Mouse (Mus musculus) urinary bladder, adult 2 months (tissue): ENCODE results near the gene Tbx1. TPM values are rescaled to one million over a fixed set of nuclear protein-coding genes. Genes with fewer than 3 reads are reported as not detected.

Source experiments
- DNase-seq: peaks from one replicate; pipeline ENCODE4 v3.0.0; 2022; ENCODE audit warnings: low spot score
- polyA plus RNA-seq: library from polyadenylated mRNA; depleted of rRNA; stranded (reverse); fragments of >200 nt; gene quantifications from 2 replicates; pipeline ENCODE4 v1.2.3, GENCODE M21; 2012

Gene Tbx1
- polyA plus RNA-seq, 1 experiment = 2.0 TPM

DNA sequence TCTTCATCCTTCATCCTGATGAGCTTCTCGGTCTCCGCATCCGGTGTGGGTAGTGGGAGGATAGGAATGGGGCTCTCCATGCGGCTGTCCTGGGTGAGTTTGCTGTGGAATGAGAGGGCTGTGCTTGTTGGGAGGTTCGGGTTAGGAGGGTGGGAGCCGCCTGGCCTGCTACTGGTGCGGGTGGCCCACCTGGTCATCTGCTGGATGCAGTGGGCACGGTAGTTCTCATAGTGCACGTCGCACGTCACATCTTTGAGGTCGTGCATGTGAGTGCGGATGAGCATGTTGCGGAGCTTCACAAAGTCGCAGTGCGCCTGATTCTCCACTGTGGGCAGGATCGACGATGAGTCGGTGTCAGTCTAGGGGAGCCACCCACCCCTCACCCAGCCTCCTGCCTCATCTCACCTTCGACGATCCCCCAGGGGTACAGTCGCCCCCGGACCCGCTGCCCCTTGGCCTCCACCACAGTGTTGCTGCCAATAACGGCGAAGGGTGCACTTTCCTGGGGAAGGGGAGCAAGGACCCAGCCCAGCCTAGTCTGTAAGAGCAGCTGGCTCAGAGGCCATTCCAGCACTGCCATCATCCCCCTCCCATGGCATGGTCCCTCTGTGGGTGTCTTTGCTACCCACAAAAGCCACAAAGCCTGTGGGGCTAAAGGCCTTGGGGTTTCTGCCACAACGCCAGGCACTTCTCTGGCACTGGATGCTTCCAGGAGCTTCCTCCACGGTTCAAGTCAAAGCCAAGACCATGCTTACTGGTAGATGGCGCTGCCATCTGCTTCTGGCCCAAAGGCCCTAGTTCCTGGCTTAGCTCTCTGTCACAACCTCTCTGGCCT is 32.7 kb upstream of the Tbx1 start:
- DNase-seq = no peak

DNA sequence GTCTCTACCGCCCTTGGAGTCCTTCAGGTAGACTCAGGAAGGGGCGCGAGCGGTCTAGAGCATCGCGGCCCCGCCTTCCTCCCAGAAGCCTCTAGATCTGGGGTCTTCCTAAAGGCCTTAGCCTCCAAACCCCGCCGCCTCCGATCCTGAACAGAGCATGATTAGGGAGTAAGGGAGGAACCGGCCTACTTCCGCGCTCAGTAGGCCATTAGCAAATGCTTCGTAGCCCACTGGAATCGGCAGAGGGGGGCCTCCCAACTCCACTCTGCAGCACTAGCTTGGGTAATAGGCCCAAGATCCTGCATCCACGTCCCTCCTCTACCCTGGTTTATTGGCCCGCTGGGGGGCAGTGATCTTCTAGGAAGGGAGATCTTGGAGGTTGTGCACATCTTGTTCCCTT is 31.5 kb upstream of the Tbx1 start, which contains the start of gene Gp1bb:
TSS of gene Gp1bb (minus strand) at position 385 of the 400 bp plus-strand sequence.
- no peak for DNase-seq

DNA sequence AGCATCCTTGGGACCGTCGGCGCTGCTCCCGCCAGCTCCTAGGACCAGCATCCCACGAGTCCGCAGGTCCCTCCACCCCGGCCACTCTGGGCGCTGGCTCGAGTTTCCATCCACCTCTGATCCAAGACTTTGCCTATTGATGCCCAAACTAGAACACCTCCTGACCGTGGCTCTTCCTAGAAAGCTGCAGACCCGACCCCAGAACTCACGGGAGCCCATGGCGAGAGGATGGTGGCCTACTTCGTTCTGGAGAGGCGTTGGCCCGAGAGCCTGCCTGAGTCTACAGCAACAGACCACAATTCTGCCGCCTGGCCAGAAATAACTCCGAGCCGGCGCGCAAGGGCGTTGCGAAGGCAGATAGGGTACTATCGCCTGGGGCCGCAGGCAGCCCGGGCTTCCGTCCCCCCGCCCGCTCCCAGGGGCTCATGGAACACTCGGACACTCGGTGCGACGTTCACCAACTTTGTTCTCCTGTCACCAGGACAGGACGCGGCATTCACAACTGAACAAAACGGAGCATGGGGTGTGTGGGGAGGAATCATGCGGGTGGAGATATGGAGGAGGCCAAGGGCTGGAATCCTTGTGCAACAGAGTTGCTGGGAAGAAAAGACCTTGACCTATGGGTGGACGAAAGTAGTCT is 31.0 kb upstream of the Tbx1 start:
- DNase-seq = no peak

DNA sequence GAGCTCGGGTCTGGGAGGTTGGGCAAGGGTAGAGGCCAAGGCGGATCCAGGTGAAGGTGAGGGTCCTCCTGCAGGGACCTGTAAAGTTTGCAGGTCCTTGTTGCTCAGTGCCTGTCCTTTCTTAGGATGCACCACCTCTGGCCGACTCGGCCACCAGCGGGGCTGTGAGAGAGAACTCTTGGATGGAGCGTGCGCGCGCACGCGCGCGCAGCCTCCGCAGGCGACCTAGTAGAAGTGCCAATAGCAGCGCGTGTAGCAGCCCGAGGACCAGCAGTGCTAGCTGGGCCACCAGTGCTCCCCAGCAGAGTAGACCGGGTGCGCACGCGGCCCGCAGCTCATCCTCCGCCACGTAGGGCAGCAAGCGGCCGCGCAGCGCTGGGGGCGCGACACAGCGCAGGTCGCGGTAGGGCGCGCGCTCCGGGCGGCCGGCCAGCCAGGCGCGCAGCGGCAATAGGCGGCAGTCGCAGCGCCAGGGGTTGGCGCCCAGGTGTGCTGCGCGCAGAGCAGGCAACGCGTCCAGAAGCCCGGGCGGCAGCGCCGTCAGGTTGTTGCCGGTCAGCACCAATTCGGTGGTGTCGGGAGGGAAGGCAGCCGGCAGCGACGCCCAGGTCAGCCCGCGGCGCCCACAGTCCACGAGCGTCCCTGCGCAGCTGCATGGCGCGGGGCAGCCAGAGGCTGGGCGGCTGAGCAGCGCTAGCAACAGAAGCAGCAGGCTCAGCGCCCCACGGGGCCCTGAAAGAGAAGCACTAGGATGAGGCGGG is 30.3 kb upstream of the Tbx1 start:
- no peak for DNase-seq

DNA sequence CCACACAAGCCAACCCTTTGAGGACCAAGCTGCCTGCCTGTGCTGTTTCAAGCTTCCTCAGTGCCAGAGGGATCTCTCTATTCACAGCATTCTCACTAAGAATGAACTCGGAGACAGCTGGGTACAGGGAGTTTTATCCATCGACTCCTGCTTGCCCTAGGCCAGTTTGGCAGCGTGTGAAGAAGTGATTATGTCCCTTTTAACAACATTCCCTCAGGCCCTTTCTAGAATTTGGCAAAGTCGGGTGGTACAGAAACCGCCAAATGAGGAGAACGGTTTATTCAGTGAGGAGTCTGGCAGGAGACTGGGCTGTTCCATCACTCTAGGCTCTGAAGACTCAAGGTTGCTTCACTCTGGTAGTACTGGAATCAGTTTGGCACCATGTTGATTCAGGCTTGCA is 29.7 kb upstream of the Tbx1 start:
- DNase-seq = no peak

DNA sequence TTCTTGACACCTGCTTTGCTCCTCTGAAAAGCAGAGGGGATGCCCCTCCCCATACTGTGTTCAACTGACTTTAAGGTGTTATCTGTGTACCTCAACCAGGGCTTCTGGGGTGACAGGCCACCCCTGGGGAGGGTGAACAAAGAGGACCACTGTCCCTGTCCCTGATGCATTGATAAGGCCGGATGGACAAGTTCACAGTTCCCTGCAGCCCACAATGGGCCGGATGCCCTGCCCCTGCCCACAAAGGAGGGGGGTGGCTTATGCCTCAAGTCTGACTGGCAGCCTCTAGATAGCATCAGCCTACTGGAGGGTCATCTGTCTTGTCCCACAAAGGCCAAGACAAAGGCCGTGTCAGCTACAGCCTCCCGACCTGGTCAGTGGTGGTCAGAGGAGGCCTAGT is 28.6 kb upstream of the Tbx1 start:
- DNase-seq = no peak

DNA sequence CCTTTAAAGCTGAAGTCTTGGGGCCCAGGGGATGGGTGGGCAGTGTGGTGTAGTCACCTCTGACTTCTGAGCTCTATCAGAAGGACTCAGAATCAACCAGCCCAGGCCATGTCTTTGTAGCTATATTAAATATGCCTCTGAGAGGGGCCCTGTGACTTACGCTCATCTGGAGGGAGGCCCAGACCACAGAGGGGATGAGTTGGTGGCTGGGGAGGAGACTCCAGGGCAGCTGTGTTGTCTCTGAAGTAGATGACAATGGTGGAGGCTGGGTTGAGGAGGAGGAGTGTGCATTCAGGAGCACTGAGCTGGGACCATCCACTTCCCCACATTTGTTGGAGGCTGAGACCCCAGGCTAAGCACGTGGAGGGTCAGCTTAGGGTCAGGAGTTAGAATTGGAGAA is 27.8 kb upstream of the Tbx1 start:
- no peak for DNase-seq

DNA sequence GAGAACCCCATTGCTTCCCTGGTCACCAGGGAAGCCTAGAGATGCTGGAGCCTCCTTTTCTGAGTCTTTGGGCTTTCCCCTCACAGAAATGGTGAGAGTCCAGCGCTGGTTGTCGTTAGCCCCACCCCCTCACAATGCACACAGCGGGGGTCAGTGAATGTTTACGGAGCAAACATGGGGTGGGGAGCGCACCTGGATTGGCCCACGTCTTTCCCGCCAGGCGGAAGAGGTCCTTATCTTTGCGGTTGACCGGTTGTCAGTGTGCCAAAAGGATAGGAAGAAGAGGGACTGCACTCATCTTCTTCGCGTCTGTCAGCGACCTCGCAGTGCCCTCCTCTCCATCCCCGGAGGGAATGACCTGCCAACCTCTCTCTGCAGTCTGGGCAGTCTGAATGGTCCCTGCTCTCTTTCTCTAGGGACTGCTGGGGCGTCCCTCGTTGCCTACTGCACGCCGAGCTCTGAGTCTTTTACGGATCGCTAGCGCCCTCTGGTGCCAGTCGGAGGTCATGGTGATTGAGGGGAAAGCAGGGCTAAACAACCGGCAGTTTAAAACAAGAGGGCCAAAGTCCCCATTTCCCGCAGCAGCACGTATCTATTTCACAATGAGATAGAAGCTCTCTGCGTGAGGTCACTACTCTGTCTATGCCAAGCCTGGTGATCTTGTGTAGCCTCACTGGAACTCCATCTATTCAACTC is 27.0 kb upstream of the Tbx1 start:
- DNase-seq = peak; percentile 85

DNA sequence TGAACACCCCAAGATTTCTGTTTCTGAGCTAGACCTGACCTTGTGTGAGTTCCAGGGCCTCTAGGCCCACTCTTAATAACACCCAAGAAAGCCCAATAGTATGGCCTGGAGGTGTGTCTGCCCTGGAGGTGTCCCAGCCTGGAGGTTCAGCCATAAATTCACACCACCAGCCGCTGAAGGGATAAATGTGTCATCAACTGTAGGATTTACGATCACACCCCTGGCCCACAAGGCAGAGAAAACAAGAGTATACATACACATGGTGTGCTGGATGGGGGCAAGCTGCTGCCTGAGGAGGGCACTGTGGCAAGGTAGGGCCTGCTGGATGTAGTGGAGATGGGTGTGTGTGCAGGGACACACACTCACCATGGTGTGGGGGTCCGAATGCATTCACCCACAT is 22.8 kb upstream of the Tbx1 start:
- DNase-seq = no peak

DNA sequence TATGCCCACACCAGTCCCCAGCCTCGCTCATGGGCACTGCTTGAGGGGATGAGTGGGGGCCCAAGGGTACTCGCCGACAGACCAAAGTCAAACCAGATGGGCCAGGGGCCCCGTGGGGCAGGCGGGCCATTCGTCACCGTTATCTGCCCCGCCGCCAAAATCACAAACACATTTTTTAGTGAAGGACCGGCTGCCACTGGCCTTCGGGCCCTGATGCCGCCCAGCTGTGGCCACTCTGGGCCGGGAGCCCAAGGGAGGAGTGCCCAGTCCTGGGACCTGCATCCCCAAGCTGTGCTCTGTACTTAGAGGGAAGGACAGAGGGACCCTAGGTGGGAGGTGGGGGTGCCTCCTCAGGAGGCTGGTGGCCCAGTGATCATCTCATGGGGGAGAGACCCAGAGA is 21.3 kb upstream of the Tbx1 start:
- no peak for DNase-seq

DNA sequence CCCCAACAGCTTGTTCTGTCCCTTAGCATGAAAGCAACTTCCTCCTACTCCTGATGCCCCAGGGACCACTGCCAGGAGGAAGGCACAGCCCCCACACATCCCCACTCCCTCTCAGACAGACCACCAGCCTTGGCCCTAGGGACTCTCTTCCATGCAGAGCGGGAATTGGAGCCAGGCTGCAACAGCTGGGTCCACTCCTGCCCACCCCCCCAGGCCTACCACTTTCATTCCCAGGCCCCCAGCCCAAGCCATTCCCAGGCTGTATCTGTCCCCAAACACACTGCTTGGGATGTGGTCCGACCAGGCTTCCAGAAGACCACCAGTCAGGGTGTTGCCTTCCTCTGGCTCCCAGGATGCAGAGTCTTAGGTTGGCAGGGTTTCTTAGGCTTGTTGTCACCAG is 18.6 kb upstream of the Tbx1 start:
- no peak for DNase-seq

DNA sequence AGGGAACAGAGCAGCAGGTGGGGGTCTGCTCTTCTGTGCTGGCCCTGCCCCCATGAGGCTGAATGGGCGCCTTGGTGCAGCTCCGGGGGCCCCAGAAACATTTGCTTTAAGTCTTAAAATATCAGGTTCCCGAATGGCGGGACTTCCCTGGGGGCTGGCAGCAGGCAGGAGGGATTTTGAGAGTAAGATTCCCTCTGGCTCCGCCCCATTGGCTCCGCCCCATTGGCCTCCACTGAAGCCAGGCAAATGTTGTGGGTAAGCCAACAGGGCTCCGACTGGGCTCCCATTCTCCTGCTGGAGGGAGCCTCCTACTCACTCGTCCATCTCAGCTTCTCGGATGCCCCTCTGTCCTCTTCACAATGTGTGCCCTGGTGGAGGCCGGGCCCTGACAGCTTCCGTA is 17.8 kb upstream of the Tbx1 start:
- DNase-seq = no peak

DNA sequence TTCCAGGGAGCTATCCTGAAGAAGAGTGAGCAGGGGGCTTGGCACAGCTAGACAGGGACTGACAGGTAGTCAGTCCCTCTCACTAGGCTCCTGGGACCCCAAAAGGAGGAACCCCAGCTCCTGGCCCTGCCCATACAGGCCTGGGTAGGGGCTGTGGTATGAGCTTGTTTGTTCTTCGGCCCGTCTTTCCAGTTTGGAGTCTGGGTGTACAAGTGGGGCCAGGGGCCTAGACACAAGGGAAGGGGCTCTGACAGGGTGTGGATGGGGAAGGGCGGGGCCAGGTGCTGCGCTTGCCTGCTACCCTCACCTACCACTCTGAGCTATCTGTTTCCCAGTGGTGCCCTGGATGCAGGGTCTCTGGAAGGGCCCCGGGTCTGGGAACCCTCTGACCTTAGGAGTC is 15.2 kb upstream of the Tbx1 start:
- no peak for DNase-seq

DNA sequence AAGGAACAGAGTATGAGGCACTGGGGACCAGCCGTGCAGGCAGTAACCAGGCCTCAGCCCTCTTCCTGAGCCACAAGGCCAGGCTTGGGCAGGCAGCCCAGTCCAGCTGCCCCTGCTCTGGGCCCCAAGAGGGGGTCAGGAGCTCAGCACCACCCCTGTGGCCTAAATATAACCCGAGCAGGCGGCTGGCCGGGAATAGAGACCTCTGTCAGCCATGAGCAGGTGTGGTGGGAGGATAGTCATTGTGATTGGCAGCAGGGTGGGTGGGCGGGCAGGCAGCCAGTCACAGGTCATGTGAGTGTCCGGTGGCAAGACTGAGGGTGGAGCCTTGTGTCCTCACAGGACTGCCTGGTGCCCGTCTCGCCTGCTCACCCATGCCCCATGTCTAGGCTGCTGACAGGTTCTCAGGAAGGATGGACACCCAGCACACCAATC is 13.8 kb upstream of the Tbx1 start:
- no peak for DNase-seq

DNA sequence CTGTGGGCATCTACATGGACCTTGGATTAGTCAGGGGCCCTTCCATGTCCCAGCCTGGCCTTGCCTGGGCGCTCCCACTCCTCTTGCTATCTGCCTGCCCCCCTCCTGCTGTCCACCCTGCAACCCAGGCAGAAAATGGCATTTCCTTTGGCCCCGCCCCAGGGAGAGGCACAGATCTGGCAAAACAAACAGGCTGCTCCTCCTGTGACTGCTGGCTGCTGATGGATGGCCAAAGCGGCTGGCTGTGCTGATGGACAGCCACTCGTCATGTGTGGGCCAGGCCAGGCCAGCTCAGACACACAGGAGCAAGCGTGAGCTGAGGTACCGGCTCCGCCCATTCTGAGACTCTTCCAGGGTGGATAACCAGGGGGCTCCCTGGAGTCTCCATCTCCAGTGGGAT is 11.0 kb upstream of the Tbx1 start:
- DNase-seq = no peak

DNA sequence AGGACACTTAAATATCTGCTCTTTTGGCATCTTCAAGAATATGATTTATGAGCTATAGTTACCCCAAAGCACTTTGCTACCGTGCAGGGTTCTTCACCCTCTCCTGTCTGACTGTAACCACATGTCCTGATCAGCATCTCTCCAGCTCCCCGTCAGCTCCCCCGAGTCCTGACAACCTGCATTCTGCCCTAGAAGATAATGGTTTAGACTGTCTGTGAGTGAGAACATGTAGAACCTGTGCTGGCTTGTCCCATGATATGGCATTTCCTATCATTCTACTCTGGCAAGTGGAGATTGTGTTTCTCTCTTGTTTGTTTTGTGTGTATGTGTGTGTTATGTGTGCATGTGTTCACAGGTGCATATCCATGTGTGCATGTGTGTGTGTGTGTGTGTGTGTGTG is 7.5 kb upstream of the Tbx1 start:
- DNase-seq = no peak

DNA sequence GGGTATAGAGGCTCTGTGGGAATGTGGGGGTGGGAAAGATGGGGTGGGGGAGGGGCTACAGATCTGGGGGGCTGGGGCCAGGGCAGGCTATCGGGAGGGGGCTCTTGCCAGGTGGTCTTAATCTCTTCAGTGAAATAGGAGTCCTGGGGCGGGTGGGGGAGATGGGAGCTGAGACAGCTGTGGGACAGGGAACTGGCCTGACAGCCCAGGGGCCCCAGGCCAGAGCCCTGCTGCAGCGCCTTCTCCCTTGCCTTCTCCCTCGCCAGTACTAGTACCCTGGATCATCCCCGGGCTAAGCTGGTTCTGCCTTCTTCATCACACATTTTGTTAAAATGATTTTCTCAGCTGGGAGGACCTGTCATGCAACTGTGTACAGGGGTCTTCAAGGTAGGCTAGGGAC is 5.8 kb upstream of the Tbx1 start:
- no peak for DNase-seq

DNA sequence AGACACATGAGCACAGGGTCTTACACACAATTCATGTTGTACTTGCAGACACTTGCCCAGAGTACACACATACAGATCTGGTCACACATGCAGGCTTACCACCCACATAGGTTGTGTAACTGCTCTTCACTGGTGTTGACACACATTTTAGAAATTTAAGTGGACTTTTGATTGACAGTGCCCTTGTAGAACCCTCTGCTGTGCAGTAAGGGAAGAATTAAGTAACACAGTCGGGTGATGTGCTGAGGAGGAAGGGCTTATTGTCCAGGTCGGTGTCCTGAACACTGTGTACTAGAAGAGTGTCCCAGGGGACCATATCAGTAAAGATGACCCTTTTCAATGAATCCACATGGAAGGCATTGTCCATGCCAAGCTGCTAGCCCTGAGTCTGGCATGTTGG is 3.5 kb upstream of the Tbx1 start:
- DNase-seq = no peak

DNA sequence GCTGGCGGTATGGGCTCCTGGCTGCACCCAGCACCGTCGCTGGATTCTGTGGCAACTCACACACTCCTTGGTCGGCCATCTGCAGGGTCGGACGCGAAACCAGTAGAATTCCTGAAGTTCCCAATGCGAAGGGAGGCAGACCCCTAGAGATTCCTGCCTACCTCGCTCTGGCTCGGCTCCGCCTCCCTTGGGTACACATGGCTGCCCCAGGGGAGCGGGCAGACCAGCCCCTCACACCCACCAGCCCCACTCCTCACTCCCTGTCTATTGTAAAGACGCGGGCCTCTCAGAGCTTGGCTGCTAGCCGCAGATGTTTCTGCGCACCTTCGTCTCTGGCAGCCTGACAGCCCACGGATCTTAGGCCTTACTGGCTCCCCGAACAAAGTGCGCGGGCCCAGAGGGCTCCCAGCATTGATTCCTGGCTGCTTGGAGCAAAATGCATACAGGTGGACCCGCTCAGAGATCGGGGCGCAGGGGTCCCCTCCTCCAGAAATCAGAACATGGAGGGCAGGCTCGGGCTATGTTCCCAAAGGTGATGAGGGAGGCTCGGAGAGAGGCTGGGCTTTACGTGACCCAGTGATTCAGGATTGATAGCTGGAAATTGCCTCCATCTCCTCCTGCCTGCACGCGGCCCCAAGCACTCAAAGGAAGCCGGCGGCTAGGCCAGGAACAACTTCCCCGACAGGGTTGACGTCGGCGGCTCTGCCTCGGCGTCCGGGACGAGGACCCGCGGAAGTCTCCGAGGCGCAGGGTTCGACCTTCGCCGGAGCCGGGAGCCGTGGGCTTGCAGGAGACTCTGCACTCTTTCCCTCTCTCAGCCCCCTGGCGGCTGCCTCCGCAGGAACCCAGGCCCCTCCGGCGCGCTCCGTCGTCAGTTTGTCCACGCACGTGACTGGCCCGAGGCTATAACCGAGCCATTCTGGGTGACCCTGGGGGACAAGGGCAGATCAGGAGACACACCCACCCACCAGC is 862 bp upstream of the Tbx1 start:
- DNase-seq = no peak

DNA sequence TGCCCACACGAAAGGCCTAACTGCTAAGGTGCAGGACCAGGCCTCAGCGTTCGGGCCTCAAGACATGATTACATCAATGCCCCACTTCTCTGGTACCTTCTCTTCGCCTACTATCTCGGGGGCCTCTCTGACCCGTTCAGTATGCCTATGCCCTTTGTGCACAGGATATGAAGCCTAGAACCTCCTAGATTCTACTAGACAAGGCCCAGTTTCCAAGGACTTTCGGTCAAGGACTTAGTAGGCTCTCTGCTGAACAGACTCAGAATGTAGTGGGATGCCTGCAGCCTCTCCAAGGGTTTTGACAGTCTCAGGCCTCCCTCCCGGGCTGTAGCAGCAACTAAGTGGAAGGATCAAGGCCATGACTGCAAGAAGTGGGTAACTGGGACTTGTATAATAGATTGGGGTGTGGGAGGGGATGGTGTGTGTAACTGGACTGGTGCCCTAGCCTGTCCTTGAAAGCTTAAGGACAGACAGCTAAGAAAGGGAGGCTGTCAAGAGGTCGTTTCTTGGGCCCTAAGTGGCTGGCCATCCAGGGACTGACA is 1.3 kb downstream of the Tbx1 start:
- no peak for DNase-seq

DNA sequence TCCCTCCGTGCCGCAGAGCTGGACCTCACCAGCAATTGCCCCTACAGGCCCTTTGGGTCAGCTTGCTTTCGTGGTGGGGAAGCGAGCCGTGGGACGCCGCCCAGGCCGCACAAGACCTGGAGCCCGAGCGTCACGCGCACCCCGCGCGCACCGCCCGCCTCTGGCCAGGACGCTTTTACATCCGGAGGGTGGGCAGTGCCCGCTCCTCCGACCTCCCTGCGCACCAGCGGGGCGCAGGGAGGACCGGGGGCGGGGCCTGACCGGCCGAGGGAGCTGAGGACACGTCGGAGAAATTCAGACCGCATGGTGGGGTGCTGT is 1.8 kb downstream of the Tbx1 start:
- no peak for DNase-seq
